Mouse (Mus musculus) small intestine, adult 2 months (tissue): ENCODE results near the gene Ralbp1.

Source experiments
- CTCF ChIP-seq: fragments of 200-500 bp; IDR thresholded peaks from 2 replicates; pipeline ENCODE4 v1.5.1; 2012; ENCODE audit warnings: low read depth, mild to moderate bottlenecking, control low read depth, inconsistent platforms, low read length, moderate library complexity, mixed read lengths; ENCODE audit not compliant: insufficient replicate concordance, insufficient read length; ENCODE audit errors: extremely low read depth
- POLR2A ChIP-seq: fragments of 200-500 bp; IDR thresholded peaks from 2 replicates; pipeline ENCODE4 v1.6.1; 2012; ENCODE audit warnings: low read depth, mild to moderate bottlenecking, control low read depth, inconsistent platforms, low read length, moderate library complexity

GRCm38 (mm10) chr17:65885697-65886529 lies at the start of gene Ralbp1:
- TF ChIP-seq CTCF (no peak), POLR2A (no peak)
